In the genomic region with DNA sequence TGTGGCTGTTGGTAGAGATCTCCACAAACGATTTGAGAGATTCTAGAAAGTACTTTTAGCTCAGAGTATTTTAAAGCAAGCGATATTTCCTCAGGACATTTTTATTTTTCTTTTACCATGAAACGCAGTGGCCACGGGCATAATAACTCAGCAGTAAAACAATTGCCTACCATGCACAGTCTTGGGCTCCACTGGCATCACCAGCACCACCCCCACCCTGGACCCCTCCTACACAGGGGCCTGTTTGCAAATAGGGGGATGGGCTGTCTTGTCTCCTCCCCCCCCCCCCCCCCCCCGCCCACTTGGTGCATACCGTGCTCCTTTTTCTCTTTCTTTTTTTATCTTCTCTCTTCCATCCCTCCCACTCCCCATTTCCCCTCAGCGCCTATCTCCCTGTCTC, we compare ENCODE assay signal across 15 mouse cellular contexts.
"Had no signal": no experiment of that assay in that cellular context is flagged by ENCODE, and none has a peak within 500 bp of the region (broad histone marks: within the 10 kb centered on the region; RNA-seq: fewer than 3 reads in every experiment).

No protein-coding gene starts in this region.

- H3K4me3 ChIP-seq: kidney, embryonic 15.5 days; left cerebral cortex, adult 2 months; liver, embryonic 13.5 days; megakaryocyte, embryonic 14.5 days; midbrain, embryonic 10.5 days; midbrain, embryonic 15.5 days; neural tube, embryonic 12.5 days had no signal

- H3K27ac ChIP-seq: kidney, embryonic 15.5 days; left cerebral cortex, adult 2 months; liver, embryonic 13.5 days; midbrain, embryonic 10.5 days; midbrain, embryonic 15.5 days; neural tube, embryonic 12.5 days had no signal

- H3K9ac ChIP-seq: kidney, embryonic 15.5 days; liver, embryonic 13.5 days; midbrain, embryonic 15.5 days; neural tube, embryonic 12.5 days had no signal

- H3K27me3 ChIP-seq: kidney, embryonic 15.5 days; liver, embryonic 13.5 days; megakaryocyte, embryonic 14.5 days; midbrain, embryonic 15.5 days; neural tube, embryonic 12.5 days had no signal

- ATAC-seq: lung, postnatal 0 days; midbrain, embryonic 15.5 days had no signal

- H3K4me2 ChIP-seq: kidney, embryonic 15.5 days; liver, embryonic 13.5 days; midbrain, embryonic 15.5 days; neural tube, embryonic 12.5 days had no signal

- H3K9me3 ChIP-seq: kidney, embryonic 15.5 days; liver, embryonic 13.5 days; megakaryocyte, embryonic 14.5 days; midbrain, embryonic 10.5 days; midbrain, embryonic 15.5 days; neural tube, embryonic 12.5 days had no signal

- H3K4me1 ChIP-seq: midbrain, embryonic 10.5 days; midbrain, embryonic 15.5 days; neural tube, embryonic 12.5 days had no signal

- DNase-seq: kidney, adult 11 months; kidney, adult 8-10 months; kidney, postnatal 10 days; kidney, postnatal 36 days; layer of hippocampus, postnatal 36 days; liver, embryonic 13.5 days; lung, adult 2 months; thymus, adult 18-20 months had no signal
